Mouse (Mus musculus) forebrain, embryonic 15.5 days (tissue): Measurements from ENCODE around the gene Krtap5-4. TPM values are rescaled to one million over a fixed set of nuclear protein-coding genes. Genes with fewer than 3 reads are reported as not detected.
"Not testable (repeated sequence)": the region's sequence is repeated elsewhere in the genome, so short reads cannot be mapped to it uniquely, and the experiment has no call there.

ENCODE experiments used
- ATAC-seq: fragments of 200-750 bp; cut with Nextera tagmentation; replicated peaks from 2 replicates; pipeline ENCODE4 v1.8.0; 2017; ENCODE audit warnings: mild to moderate bottlenecking, moderate TSS enrichment, moderate library complexity
- H3K27ac ChIP-seq: fragments of 300-500 bp; sonication (generic); replicated peaks from 2 replicates; pipeline ENCODE4 v1.5.1; 2015; ENCODE audit warnings: mild to moderate bottlenecking, inconsistent platforms
- H3K27me3 ChIP-seq: fragments of 300-500 bp; sonication (generic); 2 replicates; pipeline ENCODE4 v1.6.1; 2015; ENCODE audit warnings: inconsistent platforms
- H3K36me3 ChIP-seq: fragments of 300-500 bp; sonication (generic); 2 replicates; pipeline ENCODE4 v1.6.1; 2015; ENCODE audit warnings: mild to moderate bottlenecking, inconsistent platforms
- H3K4me1 ChIP-seq: fragments of 300-500 bp; sonication (generic); 2 replicates; pipeline ENCODE4 v1.6.1; 2015; ENCODE audit warnings: inconsistent platforms
- H3K4me2 ChIP-seq: fragments of 300-500 bp; sonication (generic); replicated peaks from 2 replicates; pipeline ENCODE4 v1.6.1; 2015; ENCODE audit warnings: mild to moderate bottlenecking, inconsistent platforms
- H3K4me3 ChIP-seq: fragments of 300-500 bp; sonication (generic); 2 replicates; pipeline ENCODE4 v1.5.1; 2015; ENCODE audit warnings: mild to moderate bottlenecking, inconsistent platforms
- H3K9ac ChIP-seq: fragments of 300-500 bp; sonication (generic); replicated peaks from 2 replicates; pipeline ENCODE4 v1.6.1; 2015; ENCODE audit warnings: mild to moderate bottlenecking, inconsistent platforms
- H3K9me3 ChIP-seq: fragments of 300-500 bp; sonication (generic); 2 replicates; pipeline ENCODE4 v1.6.1; 2016; ENCODE audit warnings: inconsistent platforms
- WGBS: fragments of 180-500 bp; shearing (Covaris S2); methylation state at CpG from one replicate; pipeline ENCODE4 v1.1.7; 2015; ENCODE audit warnings: mixed read lengths; 5-methylcytosine and 5-hydroxymethylcytosine counted together
- polyA plus RNA-seq: library from polyadenylated mRNA; unstranded; fragments of >200 nt; fragmentation: Nextera tagmentation; extraction: Ambion mirVana; gene quantifications from 2 replicates; pipeline ENCODE4 v1.2.1, GENCODE M21; 2015

Gene Krtap5-4
- polyA plus RNA-seq = not detected in 2 replicates

GRCm38 (mm10) chr7:142303249-142303648, at the start of gene Krtap5-4:
Krtap5-4 (plus strand) TSS chr7:142303549.
- H3K4me3 ChIP-seq = no peak within 1 kb of the TSS
- H3K9ac ChIP-seq = no peak within 1 kb of the TSS
- H3K4me2 ChIP-seq = no peak within 1 kb of the TSS
- H3K9me3 ChIP-seq = no peaks in the 10 kb centered on the region
- no peaks in the 10 kb centered on the region; the same call in 1 of the 2 replicates for H3K27me3 ChIP-seq
- ATAC-seq = no peak
- no peak within 1 kb of the TSS for H3K27ac ChIP-seq
- H3K36me3 ChIP-seq = no peaks in the 10 kb centered on the region
- H3K4me1 ChIP-seq = no peaks in the 10 kb centered on the region
- WGBS = 71% methylated on average over 3 of the region's 3 CpGs

- WGBS = 0% methylated on average over 2 of the region's 2 CpGs
- Histone ChIP-seq H3K9me3 (no peaks in the 10 kb centered on the region), H3K27ac (no peak overlapping the region), H3K4me1 (no peaks in the 10 kb centered on the region), H3K4me2 (no peak overlapping the region), H3K36me3 (no peaks in the 10 kb centered on the region), H3K27me3 (no peaks in the 10 kb centered on the region), H3K9ac (no peak overlapping the region), H3K4me3 (no peak overlapping the region)
- ATAC-seq = no peak
Observed at GRCm38 (mm10) chr7:142255517-142255916, 47.8 kb upstream of the Krtap5-4 start.

GRCm38 (mm10) chr7:142258254-142258653, 45.1 kb upstream of the Krtap5-4 start, which contains the start of gene Gm2431:
Gm2431 (minus strand) TSS chr7:142258354.
- not testable (repeated sequence) for H3K9ac ChIP-seq, H3K27ac ChIP-seq, H3K4me3 ChIP-seq, H3K9me3 ChIP-seq, ATAC-seq, H3K36me3 ChIP-seq, H3K4me2 ChIP-seq, H3K27me3 ChIP-seq, H3K4me1 ChIP-seq
- 56% methylated on average over 1 of the region's 1 CpGs for WGBS

GRCm38 (mm10) chr7:142274263-142274662, 29.1 kb upstream of the Krtap5-4 start, which contains the start of gene Gm4559:
Gm4559 (minus strand) TSS chr7:142274363.
- not testable (repeated sequence) for H3K36me3 ChIP-seq, H3K27me3 ChIP-seq, H3K4me2 ChIP-seq, H3K4me3 ChIP-seq, ATAC-seq, H3K9ac ChIP-seq, H3K27ac ChIP-seq, H3K9me3 ChIP-seq, H3K4me1 ChIP-seq

GRCm38 (mm10) chr7:142278183-142278582, 25.2 kb upstream of the Krtap5-4 start:
- H3K27ac ChIP-seq, H3K4me2 ChIP-seq, H3K9me3 ChIP-seq, ATAC-seq, H3K4me3 ChIP-seq, H3K9ac ChIP-seq, H3K36me3 ChIP-seq, H3K4me1 ChIP-seq: not testable (repeated sequence)
- H3K27me3 ChIP-seq = peaks cover 12% of the 10 kb centered on the region
- WGBS = 0% methylated on average over 3 of the region's 3 CpGs

- H3K4me1 ChIP-seq, H3K27ac ChIP-seq, H3K36me3 ChIP-seq, H3K4me3 ChIP-seq, H3K4me2 ChIP-seq, H3K9me3 ChIP-seq, ATAC-seq, H3K9ac ChIP-seq: not testable (repeated sequence)
- H3K27me3 ChIP-seq = peaks cover 13% of the 10 kb centered on the region
- WGBS = 68% methylated on average over 1 of the region's 1 CpGs
Observed at GRCm38 (mm10) chr7:142279291-142279690, 24.1 kb upstream of the Krtap5-4 start.

- H3K36me3 ChIP-seq, H3K9me3 ChIP-seq, ATAC-seq, H3K27ac ChIP-seq, H3K4me3 ChIP-seq, H3K4me2 ChIP-seq, H3K9ac ChIP-seq: not testable (repeated sequence)
- WGBS = 21% methylated on average over 2 of the region's 2 CpGs
- H3K27me3 ChIP-seq = peaks cover 13% of the 10 kb centered on the region
- H3K4me1 ChIP-seq = peaks cover 15% of the 10 kb centered on the region
Observed at GRCm38 (mm10) chr7:142282847-142283246, 20.5 kb upstream of the Krtap5-4 start.

GRCm38 (mm10) chr7:142284023-142284591, 19.2 kb upstream of the Krtap5-4 start:
- Histone ChIP-seq H3K4me2 (peak overlapping the region; percentile 89), H3K36me3 (no peaks in the 10 kb centered on the region), H3K4me1 (peaks cover 15% of the 10 kb centered on the region), H3K27ac (peak overlapping the region; percentile 73), H3K9ac (peak overlapping the region; percentile 58), H3K9me3 (no peaks in the 10 kb centered on the region), H3K4me3 (peak overlapping the region; percentile 63), H3K27me3 (peaks cover 13% of the 10 kb centered on the region)
- under 1% methylated on average over 38 of the region's 38 CpGs for WGBS
- ATAC-seq = peak; percentile 75

GRCm38 (mm10) chr7:142284615-142285080, 18.7 kb upstream of the Krtap5-4 start:
- Histone ChIP-seq H3K9ac (peak overlapping the region; percentile 58), H3K4me2 (peak overlapping the region; percentile 89), H3K27ac (peak overlapping the region; percentile 73), H3K36me3 (no peaks in the 10 kb centered on the region), H3K4me3 (peak overlapping the region; percentile 63), H3K4me1 (peaks cover 15% of the 10 kb centered on the region), H3K9me3 (no peaks in the 10 kb centered on the region), H3K27me3 (peaks cover 13% of the 10 kb centered on the region)
- 0% methylated on average over 19 of the region's 19 CpGs for whole genome bisulfite sequencing
- peak; percentile 91 for ATAC-seq

GRCm38 (mm10) chr7:142285130-142285835, 18.1 kb upstream of the Krtap5-4 start:
- peak overlapping the region; percentile 63 for H3K4me3 ChIP-seq
- peak; percentile 76 for ATAC-seq
- no peaks in the 10 kb centered on the region for H3K36me3 ChIP-seq
- H3K4me1 ChIP-seq = peaks cover 15% of the 10 kb centered on the region
- H3K27me3 ChIP-seq = peaks cover 13% of the 10 kb centered on the region
- peak overlapping the region; percentile 73 for H3K27ac ChIP-seq
- peak overlapping the region; percentile 24; the same call in 1 of the 2 replicates for H3K9ac ChIP-seq
- H3K4me2 ChIP-seq = peak overlapping the region; percentile 89
- WGBS = 21% methylated on average over 23 of the region's 23 CpGs
- no peaks in the 10 kb centered on the region for H3K9me3 ChIP-seq

GRCm38 (mm10) chr7:142285910-142286612, 17.3 kb upstream of the Krtap5-4 start:
- not testable (repeated sequence) for H3K4me2 ChIP-seq
- H3K4me1 ChIP-seq = peaks cover 15% of the 10 kb centered on the region
- 85% methylated on average over 9 of the region's 9 CpGs for WGBS

GRCm38 (mm10) chr7:142293851-142294250, 9.5 kb upstream of the Krtap5-4 start:
- ATAC-seq, H3K4me1 ChIP-seq, H3K36me3 ChIP-seq, H3K9ac ChIP-seq, H3K9me3 ChIP-seq, H3K27me3 ChIP-seq, H3K27ac ChIP-seq, H3K4me2 ChIP-seq, H3K4me3 ChIP-seq: not testable (repeated sequence)
- 3% methylated on average over 2 of the region's 2 CpGs for WGBS

More at GRCm38 (mm10) chr7:142285910-142286612, 17.3 kb upstream of the Krtap5-4 start:
- H3K27me3 ChIP-seq = peaks cover 13% of the 10 kb centered on the region
- not testable (repeated sequence) for H3K27ac ChIP-seq, H3K36me3 ChIP-seq, ATAC-seq, H3K4me3 ChIP-seq, H3K9me3 ChIP-seq, H3K9ac ChIP-seq
